Mouse (Mus musculus) left cerebral cortex, adult 9 months (tissue): ENCODE measurements around the gene Olfr324.
A peak's percentile ranks its signal among the peaks of the same experiment; 100 is the strongest.

Experiments used
- DNase-seq, 2 experiments: peaks; one replicate each; pipeline ENCODE4 v3.0.0; 2022; ENCODE audit warnings: low spot score in 2 of 2

Olfr324 gene

DNA sequence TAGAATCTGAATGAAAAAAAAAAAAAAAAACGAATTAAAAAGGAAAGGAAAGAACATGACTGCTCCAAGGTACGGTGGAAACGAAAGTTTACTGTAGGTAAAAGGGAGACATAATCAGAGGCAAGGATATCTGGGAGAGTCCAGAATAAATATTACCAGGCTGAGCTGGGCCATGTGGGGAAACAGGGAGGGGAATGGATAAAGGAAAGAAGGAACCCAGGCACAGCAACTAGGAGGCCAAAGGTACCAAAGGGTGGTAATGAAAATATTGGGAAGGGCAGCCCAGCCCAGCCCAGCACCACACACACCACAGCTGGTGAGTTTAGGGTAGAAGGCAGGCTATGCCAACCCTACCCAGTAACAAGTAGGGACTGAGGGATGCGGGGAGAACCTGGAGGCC lies 40.0 kb downstream of the Olfr324 start:
- no peak for DNase-seq

DNA sequence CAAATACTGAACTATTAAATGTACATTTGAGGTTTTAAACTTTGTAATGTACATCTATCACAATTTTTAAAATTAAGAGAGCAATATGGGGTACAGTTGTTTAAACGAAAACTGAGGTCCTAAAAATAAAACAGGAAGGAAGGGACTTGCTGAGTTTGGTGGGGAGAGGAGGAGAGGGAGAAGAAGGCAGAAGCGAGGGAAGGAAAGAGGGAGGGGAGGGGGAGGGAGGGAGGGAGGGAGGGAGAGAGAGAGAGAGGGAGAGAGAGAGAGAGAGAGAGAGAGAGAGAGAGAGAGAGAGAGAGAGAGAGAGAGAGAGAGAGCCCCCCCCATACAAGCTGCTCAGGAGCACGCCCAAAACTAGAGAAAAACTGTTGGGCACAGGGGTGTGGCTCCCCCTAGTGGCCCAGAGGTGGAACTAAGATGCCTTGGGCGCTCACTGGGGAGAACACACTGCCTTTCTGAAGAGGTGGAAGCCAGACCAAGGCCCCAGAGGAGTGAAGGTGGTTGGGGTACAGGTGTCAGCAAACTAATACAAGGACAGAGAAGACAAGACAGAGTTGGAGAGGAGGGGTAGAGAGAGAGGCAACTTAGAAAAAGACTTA lies 41.6 kb downstream of the Olfr324 start:
- DNase-seq: peak in 1 of 2 experiments; percentile 32

DNA sequence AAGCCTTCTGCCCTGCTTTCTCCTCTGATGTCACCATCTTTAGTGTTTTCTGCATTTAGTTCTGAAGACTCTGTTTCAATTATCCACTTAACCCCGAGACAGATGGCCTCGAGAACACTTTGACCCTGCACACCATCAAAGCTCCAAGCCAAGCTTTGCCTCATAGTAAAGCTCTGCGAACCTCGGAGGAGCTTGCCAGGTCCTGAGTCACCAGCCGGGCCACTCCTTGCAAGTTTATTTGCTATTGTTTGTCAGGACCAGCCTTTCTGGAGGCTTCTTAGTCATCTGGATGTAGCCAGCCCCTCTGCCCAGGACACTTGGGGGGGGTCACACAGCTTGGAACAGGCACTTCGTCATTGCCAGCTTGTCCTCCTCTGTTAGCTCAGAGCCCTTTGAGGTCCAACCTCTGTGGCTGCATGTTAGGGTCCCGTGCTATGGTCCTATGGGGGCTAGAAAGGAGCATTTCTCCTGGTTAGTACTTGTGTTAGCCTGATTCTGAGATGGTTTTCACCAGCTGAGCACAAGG lies 43.3 kb downstream of the Olfr324 start:
- DNase-seq: no peak

DNA sequence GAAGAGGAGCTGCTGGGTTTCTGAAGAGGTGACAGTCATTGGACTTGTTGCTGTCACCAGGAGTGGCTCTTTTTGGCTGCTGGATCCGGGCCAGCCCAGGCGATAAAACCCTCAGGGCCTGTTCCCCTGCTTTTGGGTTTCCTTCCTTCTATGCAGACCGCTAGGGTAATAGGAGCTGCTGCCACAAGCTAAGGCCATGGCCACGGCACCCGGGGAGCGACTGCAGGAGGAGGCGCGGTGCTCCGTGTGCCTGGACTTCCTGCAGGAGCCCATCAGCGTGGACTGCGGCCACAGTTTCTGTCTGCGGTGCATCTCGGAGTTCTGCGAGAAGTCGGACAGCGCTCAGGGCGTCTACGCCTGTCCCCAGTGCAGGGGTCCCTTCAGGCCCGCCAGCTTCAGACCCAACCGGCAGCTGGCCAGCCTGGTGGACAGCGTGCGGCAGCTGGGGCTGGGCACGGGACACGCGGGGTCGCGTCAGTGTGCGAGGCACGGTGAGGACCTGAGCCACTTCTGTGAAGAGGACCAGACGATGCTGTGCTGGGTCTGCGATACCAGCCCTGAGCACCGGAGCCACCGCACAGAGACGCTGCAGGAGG lies 45.5 kb downstream of the Olfr324 start, which contains the start of gene Trim58:
Trim58 (plus strand) TSS at position 194 of the 596 bp plus-strand sequence.
- DNase-seq: no peak

DNA sequence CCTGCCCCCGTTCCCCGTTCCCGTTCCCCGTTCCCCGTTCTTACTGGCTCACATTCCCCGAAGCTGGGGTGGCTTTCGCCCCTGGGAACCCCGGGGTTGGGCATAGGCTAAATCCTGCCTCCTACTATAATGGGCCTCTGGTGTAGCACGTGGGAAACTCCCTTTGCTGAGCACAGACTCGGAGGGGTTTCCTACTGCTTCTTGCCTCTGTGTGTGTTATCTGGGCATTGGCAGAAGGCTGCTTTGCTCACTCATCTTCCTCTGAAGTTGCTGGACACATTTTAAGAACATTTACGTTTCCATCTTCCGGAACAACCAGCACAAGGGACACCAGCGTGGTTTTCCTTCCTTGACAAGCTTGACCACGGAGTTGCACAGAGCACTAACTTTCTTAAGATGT lies 46.1 kb downstream of the Olfr324 start:
- DNase-seq: no peak

DNA sequence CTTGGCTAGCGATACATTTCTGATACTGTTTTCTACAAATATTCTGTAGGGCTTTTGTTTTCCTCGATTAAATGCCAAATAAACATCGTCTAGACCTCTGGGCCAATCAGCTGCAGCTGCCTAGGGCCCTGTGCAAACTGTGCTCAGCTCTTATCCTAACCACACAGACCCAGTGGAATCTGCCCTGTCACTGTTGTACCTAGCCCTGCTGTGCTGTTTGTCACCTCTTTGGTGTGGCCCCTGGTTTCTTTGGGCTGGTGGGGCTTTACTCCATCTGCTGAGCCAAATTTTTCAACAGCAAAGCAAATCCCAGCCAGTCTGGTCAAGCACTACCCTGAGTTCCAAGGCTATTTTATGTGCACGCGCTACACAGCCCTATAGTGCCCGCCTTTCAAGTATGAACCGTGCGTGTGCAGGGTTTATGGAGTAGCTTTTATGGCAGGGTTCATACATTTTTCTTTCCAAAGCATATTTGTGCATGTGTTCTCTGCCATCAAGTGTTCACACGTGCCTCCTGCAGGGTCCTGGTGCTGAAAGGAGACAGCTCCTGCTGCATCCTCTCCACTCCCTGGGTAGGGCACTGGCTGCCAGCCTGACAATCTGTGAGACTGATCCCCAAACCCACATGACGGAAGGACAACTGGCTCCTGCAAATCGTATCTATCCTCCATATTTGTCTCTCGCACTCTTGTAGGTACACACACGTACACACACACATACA lies 46.9 kb downstream of the Olfr324 start:
- no peak for DNase-seq

DNA sequence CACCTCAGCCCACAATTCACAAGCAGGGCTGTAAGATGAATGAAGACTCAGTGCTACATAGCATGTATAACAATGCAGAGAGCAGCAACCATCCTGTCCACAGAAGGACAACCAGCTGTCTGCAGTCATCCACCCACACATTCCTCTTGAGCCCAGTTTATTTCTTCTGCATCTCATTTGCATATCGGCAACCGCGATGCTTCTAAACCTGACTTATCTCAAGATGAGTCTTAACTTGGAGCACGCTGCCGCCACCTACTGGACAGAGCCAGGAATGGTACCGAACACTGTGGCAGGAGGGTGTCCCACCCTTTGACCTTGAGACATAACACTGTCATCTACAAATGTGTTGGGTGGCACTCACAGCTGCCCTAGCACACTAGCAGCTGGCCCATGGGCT lies 48.4 kb downstream of the Olfr324 start:
- peak in 1 of 2 experiments; percentile 32 for DNase-seq
